Mouse (Mus musculus): ENCODE data around the gene Tspan32. TPM values are rescaled to one million over a fixed set of nuclear protein-coding genes. Genes with fewer than 3 reads are reported as not detected.

Tspan32 gene
- total RNA-seq, 2 experiments from 2014 or later: 0.28 to 0.46 TPM

GRCm38 (mm10) chr7:143006756-143007598 is 2.1 kb downstream of the Tspan32 start:
- intact Hi-C loops (cut with DNase I): loop anchor here (2.0 to 5.0 kb wide), 2 partner anchors 112 to 460 kb away; no protein-coding TSS in a partner anchor
- no peak for DNase-seq

- intact Hi-C loops (cut with DNase I): loop anchor here (1.0 to 5.0 kb wide), 7 partner anchors 35 to 460 kb away; partner anchors contain the start of gene Tssc4
- peak; percentile 97 to 98 for DNase-seq
Observed at GRCm38 (mm10) chr7:143007599-143008369, 2.9 kb downstream of the Tspan32 start.

GRCm38 (mm10) chr7:143008370-143008926 is 3.6 kb downstream of the Tspan32 start:
- intact Hi-C loops (cut with DNase I): loop anchor here (1.0 to 5.0 kb wide), 6 partner anchors 34 to 459 kb away; partner anchors contain the start of gene Tssc4
- DNase-seq: peak in 1 of 2 experiments; percentile 61

- intact Hi-C loops (cut with DNase I): loop anchor here (1.0 to 5.0 kb wide), 6 partner anchors 34 to 458 kb away; partner anchors contain the start of gene Tssc4
- peak in 1 of 2 experiments; percentile 56 for DNase-seq
Observed at GRCm38 (mm10) chr7:143008996-143009665, 4.3 kb downstream of the Tspan32 start.

GRCm38 (mm10) chr7:143009996-143010395 is 5.2 kb downstream of the Tspan32 start:
- intact Hi-C loops (cut with DNase I): loop anchor here (2.0 to 5.0 kb wide), 3 partner anchors 33 to 457 kb away; no protein-coding TSS in a partner anchor
- DNase-seq: no peak

GRCm38 (mm10) chr7:143011226-143011625 is 6.4 kb downstream of the Tspan32 start:
- intact Hi-C loops (cut with DNase I): no loop called here
- no peak for DNase-seq

- intact Hi-C loops (cut with DNase I): no loop called here
- no peak for DNase-seq
Observed at GRCm38 (mm10) chr7:143012230-143012875, 7.5 kb downstream of the Tspan32 start.

- intact Hi-C loops (cut with DNase I): no loop called here
- DNase-seq: peak; percentile 78 to 80
Observed at GRCm38 (mm10) chr7:143013420-143014178, 8.8 kb downstream of the Tspan32 start.

- DNase-seq: peak in 1 of 2 experiments; percentile 38
- intact Hi-C loops (cut with DNase I): no loop called here
Observed at GRCm38 (mm10) chr7:143014862-143015659, 10.2 kb downstream of the Tspan32 start.

GRCm38 (mm10) chr7:143015755-143016423 is 11.0 kb downstream of the Tspan32 start:
- peak; percentile 81 to 85 for DNase-seq
- intact Hi-C loops (cut with DNase I): no loop called here

- no peak for DNase-seq
- intact Hi-C loops (cut with DNase I): no loop called here
Observed at GRCm38 (mm10) chr7:143016424-143017142, 11.7 kb downstream of the Tspan32 start.

- intact Hi-C loops (cut with DNase I): no loop called here
- no peak for DNase-seq
Observed at GRCm38 (mm10) chr7:143017181-143017580, 12.3 kb downstream of the Tspan32 start.

GRCm38 (mm10) chr7:143020040-143020439 is 15.2 kb downstream of the Tspan32 start:
- DNase-seq: no peak
- intact Hi-C loops (cut with DNase I): no loop called here

GRCm38 (mm10) chr7:143020764-143021163 is 15.9 kb downstream of the Tspan32 start:
- DNase-seq: no peak
- intact Hi-C loops (cut with DNase I): no loop called here

GRCm38 (mm10) chr7:143021356-143022164 is 16.7 kb downstream of the Tspan32 start:
- intact Hi-C loops (cut with DNase I): no loop called here

GRCm38 (mm10) chr7:143023499-143023898 is 18.7 kb downstream of the Tspan32 start:
- no peak for DNase-seq
- intact Hi-C loops (cut with DNase I): no loop called here

More at GRCm38 (mm10) chr7:143021356-143022164, 16.7 kb downstream of the Tspan32 start:
- DNase-seq: no peak
